Mouse (Mus musculus) right cerebral cortex, postnatal 4 days (tissue): ENCODE measurements around the gene Syngr1.

Source experiments
- DNase-seq: peaks from one replicate; pipeline ENCODE4 v3.0.0-alpha.2; 2022

Gene Syngr1

GRCm38 (mm10) chr15:80091121-80091955, at the start of gene Syngr1, which contains the start of gene Rpl3:
Gene Syngr1 (plus strand): TSS chr15:80091334.
Gene Rpl3 (minus strand): TSS chr15:80091868.
- peak; percentile 93 for DNase-seq

GRCm38 (mm10) chr15:80042152-80042551, 49.0 kb upstream of the Syngr1 start:
- no peak for DNase-seq

DNA sequence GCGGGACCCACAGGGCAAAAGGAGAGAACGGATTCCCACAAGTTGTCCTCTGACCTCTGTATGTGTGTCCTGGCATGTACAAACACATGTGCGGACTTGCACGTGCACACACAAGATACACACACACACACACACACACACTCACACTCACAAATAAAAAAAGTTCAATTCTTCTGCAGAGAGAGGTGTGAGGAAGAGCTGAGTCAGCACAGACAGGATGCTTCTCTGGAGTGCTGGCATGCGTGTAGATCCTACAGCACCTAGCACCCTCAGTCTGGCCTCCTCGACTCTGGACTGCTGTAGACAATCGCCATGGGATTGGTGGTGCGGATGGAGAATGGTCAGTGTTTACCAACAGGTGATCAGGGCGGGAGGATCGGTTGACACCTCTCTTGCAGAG, 46.9 kb upstream of the Syngr1 start:
- no peak for DNase-seq

- DNase-seq, result no peak
Measured at GRCm38 (mm10) chr15:80045749-80046148, 45.4 kb upstream of the Syngr1 start.

GRCm38 (mm10) chr15:80047242-80047641, 43.9 kb upstream of the Syngr1 start:
- no peak for DNase-seq

DNA sequence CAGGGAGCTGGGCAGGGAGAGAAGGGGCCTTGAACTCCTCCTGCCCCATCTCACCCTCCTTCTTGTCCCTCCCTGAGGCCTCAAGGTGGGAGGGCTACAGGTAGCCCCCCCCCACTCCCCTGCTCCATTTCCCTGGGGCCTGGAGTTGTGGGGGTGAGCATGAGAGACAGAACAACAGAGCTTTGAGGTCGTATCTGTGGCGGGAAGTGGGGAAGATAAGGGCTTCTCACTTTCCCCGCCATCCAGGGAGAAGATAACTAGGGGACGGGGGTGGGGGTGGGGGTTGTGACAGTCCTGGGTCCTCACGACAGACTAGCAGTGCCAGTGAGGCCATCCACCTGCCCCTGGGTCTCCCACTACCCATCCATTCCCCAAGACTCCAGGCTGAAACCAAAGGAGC, 43.2 kb upstream of the Syngr1 start:
- no peak for DNase-seq

GRCm38 (mm10) chr15:80050093-80050492, 41.0 kb upstream of the Syngr1 start:
- DNase-seq, result no peak

GRCm38 (mm10) chr15:80051092-80051761, 39.9 kb upstream of the Syngr1 start:
- DNase-seq, result no peak

DNA sequence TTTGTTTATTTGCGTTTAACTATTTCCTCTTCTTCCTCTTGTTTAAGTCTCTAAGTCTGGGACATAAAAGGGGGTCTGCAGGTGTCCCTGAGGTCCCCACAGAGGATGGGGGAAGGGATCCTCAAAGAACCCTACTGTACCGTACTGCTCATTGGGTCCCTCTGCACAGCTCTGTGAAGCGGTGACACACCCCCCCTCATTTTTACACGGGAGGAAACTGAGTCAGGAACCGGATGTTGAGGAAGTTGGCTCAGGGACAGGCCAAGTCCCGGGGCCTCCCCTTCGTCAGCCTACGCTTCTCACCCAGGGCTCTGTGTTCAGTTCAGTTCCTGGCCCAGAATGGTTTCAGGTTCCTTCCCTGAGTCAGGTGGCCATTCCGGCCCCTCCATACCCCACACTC, 39.4 kb upstream of the Syngr1 start:
- no peak for DNase-seq

DNA sequence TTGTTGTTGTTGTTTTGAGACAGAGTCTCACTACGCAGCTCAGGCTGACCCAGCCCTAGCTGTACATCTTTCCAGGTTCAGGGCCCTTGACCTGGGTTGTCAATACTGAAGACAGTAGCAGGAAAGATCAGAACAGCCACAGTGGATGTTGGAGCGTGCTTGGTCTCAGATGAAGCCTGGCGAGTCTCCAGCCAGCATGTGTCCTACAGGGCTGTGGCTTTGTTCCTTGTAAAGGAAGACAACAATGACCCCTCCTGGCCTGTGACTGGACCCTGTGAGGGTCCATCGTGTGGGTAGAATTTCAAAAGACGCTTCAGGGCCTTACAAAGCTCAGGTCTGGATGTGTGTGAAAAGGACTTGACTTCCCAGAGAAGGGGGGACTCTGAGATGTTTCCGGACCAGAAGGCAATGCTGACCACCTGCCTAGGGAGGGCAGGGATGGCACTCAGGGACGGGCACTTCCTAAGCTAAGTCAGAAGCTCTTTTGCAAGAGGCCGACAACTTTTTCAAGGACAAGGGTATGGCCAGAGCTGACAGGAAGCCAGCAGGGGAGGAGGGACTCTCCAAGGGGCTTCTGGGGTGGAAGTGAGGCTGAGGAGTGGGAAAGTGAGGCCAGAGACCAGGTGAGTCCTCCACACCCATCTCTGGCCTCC, 37.6 kb upstream of the Syngr1 start:
- DNase-seq, result no peak

DNA sequence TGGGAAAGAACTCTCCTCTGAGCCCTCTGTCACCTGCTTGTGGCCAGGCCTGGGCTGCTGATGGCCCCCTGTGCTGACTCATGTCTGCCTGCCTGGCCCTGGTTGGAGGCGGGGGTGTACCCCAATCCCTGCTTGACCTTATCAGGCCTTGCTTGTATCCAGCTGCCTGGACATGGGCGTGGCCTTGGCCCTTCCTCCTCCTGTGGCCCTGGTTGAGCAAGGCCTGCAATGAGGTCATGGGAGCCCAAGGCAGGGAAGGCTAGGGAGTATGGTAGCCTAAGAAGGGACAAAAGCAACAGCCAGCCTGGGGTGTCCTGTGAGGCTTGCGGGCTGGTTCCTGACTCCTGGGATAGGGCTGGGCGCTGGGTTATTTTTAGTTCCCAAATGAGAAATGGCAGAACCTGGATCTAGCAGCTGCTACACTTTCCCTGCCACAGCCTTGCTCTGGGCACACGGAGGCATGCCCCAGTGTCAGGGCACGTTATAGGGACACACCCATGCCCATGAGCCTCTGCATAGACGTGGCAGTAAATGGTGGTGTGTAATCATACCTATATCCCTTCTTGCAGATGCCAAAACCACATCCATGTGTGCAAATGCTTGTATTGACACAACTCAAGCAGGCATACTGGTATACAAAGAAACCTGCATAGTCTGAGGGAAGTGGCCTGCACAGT, 37.0 kb upstream of the Syngr1 start:
- no peak for DNase-seq

GRCm38 (mm10) chr15:80058151-80058550, 33.0 kb upstream of the Syngr1 start:
- no peak for DNase-seq

- no peak for DNase-seq
Measured at GRCm38 (mm10) chr15:80059606-80060005, 31.5 kb upstream of the Syngr1 start.

DNA sequence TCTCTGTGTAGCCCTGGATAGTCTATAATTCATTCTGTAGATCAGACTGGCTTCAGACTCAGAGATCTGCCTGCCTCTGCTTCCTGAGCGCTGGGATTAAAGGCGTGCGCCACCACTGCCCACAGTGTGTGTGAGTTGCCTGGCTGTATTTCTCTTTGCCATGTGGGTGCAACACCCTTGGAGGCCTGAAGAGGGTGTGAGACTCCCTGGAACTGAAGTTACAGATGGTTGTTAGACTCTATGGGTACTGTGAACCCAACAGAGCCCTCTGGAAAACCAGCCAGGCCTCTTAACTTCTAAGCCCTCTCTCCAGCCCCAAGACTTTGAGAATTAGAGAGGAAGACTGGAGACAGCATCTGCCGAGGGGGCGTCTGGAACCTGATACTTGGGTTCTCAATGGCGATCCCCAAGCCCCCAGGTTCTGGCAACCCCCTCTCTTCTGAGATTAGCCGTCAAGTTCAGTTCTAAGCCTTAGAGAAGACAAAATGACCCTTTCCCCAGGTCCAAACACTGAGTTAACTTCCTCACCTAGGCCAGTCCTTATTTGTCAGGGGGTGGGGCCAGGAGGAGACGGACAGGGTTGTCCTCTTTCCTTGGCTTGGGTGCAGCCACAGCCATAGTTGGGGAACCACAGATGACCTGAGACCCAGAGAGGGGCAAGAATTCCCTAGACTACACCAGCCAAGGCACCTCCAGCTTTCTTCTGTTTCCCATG, 30.6 kb upstream of the Syngr1 start:
- DNase-seq, result no peak

GRCm38 (mm10) chr15:80061071-80061550, 30.0 kb upstream of the Syngr1 start:
- DNase-seq, result no peak

- no peak for DNase-seq
Measured at GRCm38 (mm10) chr15:80062339-80062738, 28.8 kb upstream of the Syngr1 start.

GRCm38 (mm10) chr15:80062821-80063220, 28.3 kb upstream of the Syngr1 start:
- DNase-seq, result no peak

GRCm38 (mm10) chr15:80064965-80065364, 26.2 kb upstream of the Syngr1 start:
- DNase-seq, result no peak

DNA sequence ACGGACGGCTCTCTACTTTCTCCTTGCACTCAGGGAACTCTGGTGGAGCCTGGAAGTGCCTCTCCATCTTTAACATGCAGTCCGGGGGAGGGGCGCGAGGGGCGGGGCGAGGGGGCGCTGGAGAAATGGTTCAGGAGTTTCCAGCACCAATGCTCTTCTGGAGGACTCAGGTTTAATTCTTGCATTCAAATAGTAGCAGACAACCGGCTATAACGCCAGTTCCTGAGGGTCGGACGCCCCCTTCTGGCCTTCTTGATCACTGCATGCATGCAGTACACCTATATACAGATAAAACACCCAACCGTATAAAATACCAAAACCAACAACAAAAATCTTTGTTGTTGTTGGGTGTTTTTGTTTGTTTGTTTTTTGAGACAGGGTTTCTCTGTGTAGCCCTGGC, 25.7 kb upstream of the Syngr1 start:
- DNase-seq, result peak; percentile 55

- no peak for DNase-seq
Measured at GRCm38 (mm10) chr15:80066538-80066937, 24.6 kb upstream of the Syngr1 start.

DNA sequence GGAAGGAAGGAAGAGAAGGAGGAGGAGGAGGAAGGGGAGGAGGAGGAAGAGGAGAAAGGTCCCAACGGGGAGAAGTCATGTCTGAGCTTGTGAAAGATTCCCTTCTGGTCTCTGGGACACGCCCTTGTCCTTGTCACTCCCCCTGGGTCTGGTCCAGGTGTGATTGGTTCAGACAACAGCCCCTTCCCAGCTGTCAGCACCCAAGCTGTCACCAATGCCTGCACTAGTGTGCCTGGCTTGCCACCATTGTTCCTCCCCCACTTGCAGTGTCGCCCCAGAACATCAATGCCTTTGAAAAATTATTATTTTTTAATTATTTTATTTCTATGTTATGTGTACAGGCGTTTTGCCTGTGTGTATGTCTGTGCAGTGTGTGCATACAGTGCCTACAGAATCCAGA, 22.0 kb upstream of the Syngr1 start:
- DNase-seq, result no peak

DNA sequence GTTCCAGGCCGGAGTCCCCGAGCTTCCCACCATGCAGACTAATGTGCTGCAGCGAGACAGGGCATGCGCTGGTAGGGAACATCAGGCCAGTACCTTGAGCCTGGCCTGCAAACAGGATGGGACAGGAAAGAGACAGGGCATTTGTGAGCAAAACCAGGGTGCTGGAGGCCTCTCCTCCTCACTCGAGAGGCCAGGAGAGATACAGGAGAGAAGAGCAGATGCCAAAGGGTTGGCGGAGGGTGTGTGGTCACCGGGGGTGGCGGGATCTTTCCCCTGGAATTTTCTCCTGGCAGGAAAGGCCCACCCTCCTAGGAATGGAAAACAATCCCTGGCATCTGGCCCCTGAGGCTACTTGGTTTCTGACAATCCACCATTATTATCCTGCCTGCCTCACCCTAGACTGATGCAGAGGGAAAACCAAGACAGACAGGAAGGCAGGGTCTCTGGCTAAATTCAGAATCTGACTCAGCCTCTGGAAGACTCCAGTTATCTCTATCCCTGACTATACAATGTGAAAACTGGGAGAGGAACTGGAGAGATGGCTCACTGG, 21.0 kb upstream of the Syngr1 start:
- no peak for DNase-seq
